Mouse (Mus musculus) liver, embryonic 14.5 days (tissue): ENCODE data around the gene Fbxo3. TPM values are rescaled to one million over a fixed set of nuclear protein-coding genes. Genes with fewer than 3 reads are reported as not detected.

Experiments
- ATAC-seq: fragments of 200-750 bp; cut with Nextera tagmentation; 2 replicates; pipeline ENCODE4 v1.8.0; 2017; ENCODE audit warnings: moderate number of reproducible peaks, mild to moderate bottlenecking, moderate library complexity; ENCODE audit not compliant: insufficient read depth
- DNase-seq, 3 experiments: peaks; one replicate each; pipeline ENCODE4 v3.0.0-alpha.2; 2012 to 2013; ENCODE audit warnings: low read depth in 3 of 3, low spot score in 3 of 3
- H3K27ac ChIP-seq: fragments of 300-500 bp; sonication (generic); 2 replicates; pipeline ENCODE4 v1.5.1; 2014; ENCODE audit warnings: moderate library complexity, mild to moderate bottlenecking, control low read depth, inconsistent platforms
- H3K27me3 ChIP-seq: fragments of 300-500 bp; sonication (generic); 2 replicates; pipeline ENCODE4 v1.6.1; 2014; ENCODE audit warnings: mild to moderate bottlenecking, low read length, moderate library complexity; ENCODE audit not compliant: control insufficient read depth, insufficient read depth
- H3K36me3 ChIP-seq: fragments of 300-500 bp; sonication (generic); replicated peaks from 2 replicates; pipeline ENCODE4 v1.6.1; 2014; ENCODE audit warnings: low read depth; ENCODE audit not compliant: control insufficient read depth, insufficient read depth
- H3K4me1 ChIP-seq, 2 experiments: fragments of 200-500 bp in 1 of 2; fragments of 300-500 bp in 1 of 2; sonication (generic) in 1 of 2; replicated peaks; 2 replicates each; pipeline ENCODE4 v1.6.1; 2012 to 2014; ENCODE audit warnings: antibody characterized with exemption in 1 of 2, inconsistent platforms in 1 of 2, low read length in 1 of 2; ENCODE audit not compliant: control insufficient read depth in 2 of 2, insufficient read depth in 2 of 2
- H3K4me2 ChIP-seq: fragments of 300-500 bp; sonication (generic); 2 replicates; pipeline ENCODE4 v1.6.1; 2014; ENCODE audit warnings: low read depth, mild to moderate bottlenecking, control low read depth, moderate library complexity
- H3K4me3 ChIP-seq, 2 experiments: fragments of 200-500 bp in 1 of 2; fragments of 300-500 bp in 1 of 2; sonication (generic) in 1 of 2; 2 replicates each; pipeline ENCODE4 v1.5.1; 2012 to 2014; ENCODE audit warnings: low read depth in 2 of 2, low read length in 2 of 2, mild to moderate bottlenecking in 2 of 2, control low read depth in 1 of 2, inconsistent platforms in 1 of 2, moderate library complexity in 1 of 2; ENCODE audit not compliant: insufficient read depth in 1 of 2
- H3K9ac ChIP-seq: fragments of 300-500 bp; sonication (generic); replicated peaks from 2 replicates; pipeline ENCODE4 v1.6.1; 2014; ENCODE audit warnings: mild to moderate bottlenecking, control low read depth, moderate library complexity
- H3K9me3 ChIP-seq: fragments of 300-500 bp; sonication (generic); 2 replicates; pipeline ENCODE4 v1.6.1; 2016; ENCODE audit warnings: low read length, mixed read lengths; ENCODE audit not compliant: control insufficient read depth
- CTCF ChIP-seq: IDR thresholded peaks from 2 replicates; pipeline ENCODE4 v1.5.1; 2016; ENCODE audit warnings: antibody characterized with exemption, low read depth, control low read depth
- EP300 ChIP-seq: IDR thresholded peaks from 2 replicates; pipeline ENCODE4 v1.6.1; 2016; ENCODE audit warnings: antibody characterized with exemption, low read depth
- WGBS: fragments of 180-500 bp; shearing (Covaris S2); extraction: QIAGEN DNeasy Blood & Tissue Kit; methylation state at CpG from one replicate; pipeline ENCODE4 v1.1.7; 2014; ENCODE audit not compliant: insufficient replicate concordance; 5-methylcytosine and 5-hydroxymethylcytosine counted together
- polyA plus RNA-seq, 2 experiments: library from polyadenylated mRNA; depleted of rRNA in 1 of 2; stranded (reverse) in 1 of 2; unstranded in 1 of 2; fragments of >200 nt; fragmentation: Nextera tagmentation in 1 of 2; extraction: Ambion mirVana in 1 of 2; gene quantifications; 2 replicates each; pipeline versions ENCODE4 v1.2.1 to v1.2.3; 2012 to 2014

Fbxo3 gene
- polyA plus RNA-seq, 2 experiments = 28.7 to 45.9 TPM

DNA sequence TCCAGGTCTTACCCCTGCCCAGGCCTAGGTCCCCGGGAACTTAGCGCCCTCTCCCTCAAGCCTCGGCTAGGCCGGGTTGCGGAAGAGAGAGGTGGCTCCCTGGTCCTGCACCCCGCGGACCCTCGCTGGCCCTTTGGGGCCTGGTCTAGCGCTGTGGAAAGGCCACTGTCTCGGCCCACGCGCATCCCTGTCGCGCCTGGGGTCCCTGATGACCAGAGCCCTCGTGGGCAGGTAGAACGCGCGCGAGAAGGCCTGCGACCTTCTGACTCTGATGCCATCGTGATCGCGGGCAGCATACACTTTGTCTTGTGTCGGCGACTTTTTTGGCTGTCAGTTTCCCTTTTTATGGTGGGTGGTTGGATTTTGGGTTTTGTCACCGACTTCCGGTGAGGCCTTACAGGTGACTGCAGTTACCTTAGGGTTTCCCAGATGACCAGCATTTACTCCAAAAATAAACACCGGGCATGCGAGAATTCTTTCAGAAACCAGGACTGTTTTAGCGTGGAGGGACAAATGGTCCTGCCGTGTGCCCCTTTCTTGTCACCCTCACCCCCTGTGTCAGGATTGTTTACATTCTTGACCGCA lies 710 bp downstream of the Fbxo3 start, which contains the start of gene 4931422A03Rik:
4931422A03Rik (minus strand) TSS at position 223 of the 585 bp plus-strand sequence.
- no peaks in the 10 kb centered on the region for H3K9me3 ChIP-seq
- H3K36me3 ChIP-seq = peaks cover 12% of the 10 kb centered on the region
- TF ChIP-seq CTCF (no peak), EP300 (no peak)
- peak within 1 kb of the TSS; percentile 77 for H3K4me2 ChIP-seq
- ATAC-seq = peak; percentile 49; the same call in 1 of the 2 replicates
- H3K9ac ChIP-seq = peak within 1 kb of the TSS; percentile 94
- H3K27ac ChIP-seq = peak within 1 kb of the TSS; percentile 80
- H3K27me3 ChIP-seq = no peaks in the 10 kb centered on the region
- under 1% methylated on average over 32 of the region's 32 CpGs for WGBS
- no peak for DNase-seq
- H3K4me3 ChIP-seq = peak within 1 kb of the TSS; percentile 82 to 91
- peaks cover 14 to 17% of the 10 kb centered on the region in 2 experiments for H3K4me1 ChIP-seq

DNA sequence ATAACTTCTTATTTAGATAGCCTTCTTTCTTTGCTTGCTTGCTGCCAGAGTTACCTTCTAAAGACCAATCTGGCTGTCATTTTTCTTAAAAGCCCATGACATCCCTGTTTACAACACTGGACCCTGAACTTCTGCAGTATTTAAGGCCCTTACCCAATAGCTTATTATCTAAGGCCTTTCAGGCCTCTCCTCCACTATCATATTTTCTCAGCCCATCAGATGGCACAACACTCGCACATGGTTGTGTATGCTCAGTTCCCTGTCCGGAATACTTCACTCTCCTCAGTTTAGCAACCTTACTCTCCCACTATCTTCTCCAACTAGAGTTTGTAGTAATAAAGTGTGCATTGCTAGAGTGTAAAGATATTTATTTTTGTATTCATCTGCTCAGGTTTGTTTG lies 1.6 kb downstream of the Fbxo3 start:
- 8% methylated on average over 2 of the region's 2 CpGs for WGBS
- Histone ChIP-seq H3K4me1 (peaks cover 14 to 17% of the 10 kb centered on the region in 2 experiments), H3K4me3 (peak overlapping the region; percentile 82 to 91), H3K4me2 (peak overlapping the region; percentile 77), H3K27ac (peak overlapping the region; percentile 80), H3K27me3 (no peaks in the 10 kb centered on the region), H3K9ac (peak overlapping the region; percentile 94), H3K36me3 (peaks cover 18% of the 10 kb centered on the region), H3K9me3 (no peaks in the 10 kb centered on the region)
- no peak for TF ChIP-seq CTCF
- peak; percentile 82 for TF ChIP-seq EP300
- ATAC-seq (peak; percentile 65), DNase-seq (peak; percentile 55 to 59 (median 58))

DNA sequence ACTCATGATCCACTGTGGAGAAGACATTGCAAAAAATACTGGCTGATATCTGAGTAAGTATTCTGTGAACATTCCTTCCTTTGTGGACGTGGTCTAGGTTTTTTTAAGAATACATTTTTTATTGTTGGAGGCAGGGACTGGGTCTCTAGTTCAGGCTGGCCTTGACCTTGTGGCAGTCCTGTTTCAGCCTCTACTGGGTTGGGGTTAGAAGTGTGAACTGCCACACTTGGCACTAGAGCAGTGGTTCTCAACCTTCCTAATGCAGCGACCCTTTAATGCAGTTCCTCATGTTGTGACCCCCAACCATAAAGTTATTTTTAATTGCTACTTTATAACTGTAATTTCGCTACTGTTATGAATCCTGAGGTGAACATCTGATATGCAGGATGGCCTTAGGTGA lies 2.9 kb downstream of the Fbxo3 start:
- TF ChIP-seq EP300 (no peak), CTCF (no peak)
- H3K4me1 ChIP-seq = peaks cover 14 to 17% of the 10 kb centered on the region in 2 experiments
- no peak for ATAC-seq
- no peak overlapping the region for H3K4me3 ChIP-seq
- DNase-seq = no peak
- 71% methylated on average over 3 of the region's 3 CpGs for WGBS
- H3K27ac ChIP-seq = no peak overlapping the region
- no peaks in the 10 kb centered on the region for H3K9me3 ChIP-seq
- 0 out of 2 replicates have a peak overlapping the region, but pooled peaks have one; percentile 7 for H3K9ac ChIP-seq
- H3K4me2 ChIP-seq = peak overlapping the region; percentile 77
- H3K27me3 ChIP-seq = no peaks in the 10 kb centered on the region
- H3K36me3 ChIP-seq = peaks cover 29% of the 10 kb centered on the region

DNA sequence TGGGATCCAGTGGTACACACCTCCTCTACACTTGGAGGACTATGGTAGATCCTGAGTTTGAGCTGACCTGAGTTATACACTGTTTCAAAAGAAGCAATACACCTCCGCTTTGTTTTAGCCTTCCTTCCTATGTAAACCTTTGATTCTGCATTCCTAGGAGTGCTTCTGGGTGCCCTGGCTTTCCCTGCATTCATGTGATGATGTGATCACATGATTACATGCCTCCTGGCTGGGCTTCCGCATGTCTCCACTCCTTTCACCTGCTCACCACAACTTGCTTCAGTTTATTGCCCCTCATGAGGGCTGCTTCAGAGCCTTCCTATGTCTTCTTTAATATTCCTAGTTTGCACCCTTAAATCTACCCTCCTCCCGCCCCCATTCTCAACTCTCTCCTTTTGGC lies 4.5 kb downstream of the Fbxo3 start:
- peaks cover 43% of the 10 kb centered on the region for H3K36me3 ChIP-seq
- H3K4me1 ChIP-seq = peaks cover 14 to 17% of the 10 kb centered on the region in 2 experiments
- H3K9ac ChIP-seq = no peak overlapping the region
- no peak overlapping the region for H3K4me3 ChIP-seq
- H3K9me3 ChIP-seq = no peaks in the 10 kb centered on the region
- ATAC-seq = no peak
- no peak for DNase-seq
- TF ChIP-seq EP300 (no peak), CTCF (no peak)
- no peaks in the 10 kb centered on the region for H3K27me3 ChIP-seq
- no peak overlapping the region for H3K27ac ChIP-seq
- 85% methylated on average over 3 of the region's 3 CpGs for WGBS
- H3K4me2 ChIP-seq = no peak overlapping the region

DNA sequence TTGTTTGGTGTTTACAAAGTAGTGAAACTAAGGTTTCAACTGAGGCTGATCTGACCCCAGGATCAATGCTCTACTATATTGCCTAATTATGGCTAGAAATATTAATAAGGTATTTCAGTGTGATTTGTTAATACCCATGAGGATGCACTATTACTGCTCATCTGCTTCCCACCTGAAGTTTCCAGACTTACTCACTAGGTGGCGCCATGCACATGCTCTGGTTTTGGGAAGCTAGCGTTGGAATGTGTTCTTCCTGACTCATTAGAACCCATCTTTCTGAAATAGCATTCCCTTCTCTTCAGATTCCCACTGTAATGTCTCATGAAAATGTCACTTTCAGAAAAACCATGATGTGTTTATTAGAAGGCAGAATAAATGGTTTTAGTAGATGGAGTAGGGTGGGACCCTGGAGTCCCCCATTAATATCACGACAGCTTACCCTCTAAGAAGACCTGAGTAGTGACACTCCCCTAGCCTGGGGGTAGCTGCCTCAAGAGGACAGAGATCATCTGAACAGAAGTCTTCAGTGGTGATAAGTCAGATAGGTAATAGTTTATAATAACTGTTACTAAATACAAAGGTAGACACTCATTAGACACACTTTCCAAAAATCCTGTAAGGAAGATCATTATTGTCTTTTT lies 7.4 kb downstream of the Fbxo3 start:
- no peak overlapping the region for H3K27ac ChIP-seq
- no peak; the same call in 1 of the 2 replicates for TF ChIP-seq EP300
- peak; percentile 93 for TF ChIP-seq CTCF
- no peaks in the 10 kb centered on the region for H3K27me3 ChIP-seq
- H3K36me3 ChIP-seq = peaks cover 60% of the 10 kb centered on the region
- 31% methylated on average over 3 of the region's 3 CpGs for WGBS
- H3K9ac ChIP-seq = no peak overlapping the region
- DNase-seq (peak; percentile 53 to 68 (median 56)), ATAC-seq (peak; percentile 41)
- H3K4me1 ChIP-seq = peaks cover 3 to 5% of the 10 kb centered on the region in 2 experiments; a peak in 2 of 4 replicates
- no peak overlapping the region for H3K4me2 ChIP-seq
- H3K4me3 ChIP-seq = no peak overlapping the region
- no peaks in the 10 kb centered on the region for H3K9me3 ChIP-seq
